9 mouse cellular contexts compared by ENCODE assay signal in the genomic region with DNA sequence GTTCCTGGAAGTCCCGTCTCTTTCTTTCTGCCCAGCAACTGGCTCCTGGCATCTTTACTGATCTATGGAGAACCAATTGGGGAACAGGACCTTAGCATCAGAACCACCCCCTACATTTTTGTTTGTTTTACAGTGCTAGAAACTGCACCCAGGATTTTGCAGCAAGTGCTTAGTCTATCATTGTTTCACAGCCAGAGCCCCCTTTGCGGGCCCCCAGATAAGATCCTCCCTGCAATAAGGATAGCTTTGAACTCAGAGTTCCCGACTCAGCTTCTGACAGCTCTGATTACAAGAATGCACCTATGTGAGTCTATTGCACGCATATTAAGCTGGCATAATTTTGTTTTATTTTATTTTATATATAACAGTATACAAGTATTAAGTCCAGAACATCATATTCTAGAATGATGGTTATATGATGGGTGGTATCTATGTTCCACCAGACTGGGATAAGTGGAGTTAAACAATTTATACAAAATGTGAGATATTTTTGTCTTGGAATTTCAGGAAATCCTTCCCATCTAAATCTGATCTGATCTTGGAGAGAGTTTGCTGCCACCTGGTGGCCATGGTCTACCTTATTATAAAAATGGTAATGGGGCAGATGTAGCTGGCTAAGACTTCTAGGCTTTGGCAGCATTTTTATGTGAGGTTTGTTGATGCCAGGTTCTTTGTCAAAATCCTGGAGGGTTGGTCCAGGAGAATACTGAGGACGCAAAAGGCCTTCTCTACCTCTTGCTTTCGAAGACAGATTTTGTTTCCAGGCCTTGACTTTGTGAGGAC. TPM values are rescaled to one million over a fixed set of nuclear protein-coding genes. Genes with fewer than 3 reads are reported as not detected.
DNase-seq lines count a peak whose midpoint lies in the region; ATAC-seq lines count a peak whose summit lies in the region.
"Had no signal": no experiment of that assay in that cellular context is flagged by ENCODE, and none has a peak within 500 bp of the region (broad histone marks: within the 10 kb centered on the region; RNA-seq: fewer than 3 reads in every experiment).

No protein-coding gene starts in this region.

- H3K9ac ChIP-seq in hindbrain, embryonic 16.5 days (ENCODE audit: low read depth, low read length) = no peak overlapping the region

- H3K9me3 ChIP-seq in hindbrain, embryonic 16.5 days (ENCODE audit: control insufficient read depth, low read length) = no peaks in the 10 kb centered on the region

- no peak overlapping the region for H3K4me3 ChIP-seq in hindbrain, embryonic 16.5 days (ENCODE audit: low read length)

- peak; percentile 74 for ATAC-seq in frontal cortex, adult (ENCODE audit: low TSS enrichment)
- ATAC-seq in hindbrain, embryonic 16.5 days = peak; percentile 56

- H3K27me3 ChIP-seq in hindbrain, embryonic 16.5 days (replicated peaks; ENCODE audit: control insufficient read depth, insufficient read depth, low read length) = no peaks in the 10 kb centered on the region

- no peaks in the 10 kb centered on the region for H3K4me1 ChIP-seq in hindbrain, embryonic 16.5 days (ENCODE audit: control insufficient read depth, insufficient read depth, low read depth, low read length)

- WGBS in hindbrain, embryonic 16.5 days = 69% methylated on average over 6 of the region's 6 CpGs

- no peaks in the 10 kb centered on the region for H3K36me3 ChIP-seq in hindbrain, embryonic 16.5 days (ENCODE audit: control insufficient read depth, insufficient read depth, low read length)

- DNase-seq in NIH3T3 (ENCODE audit: low read depth) = peak; percentile 89
- DNase-seq in cerebellum, adult 9-10 months = peak; percentile 93
- DNase-seq in layer of hippocampus, postnatal 36 days = peak; percentile 72 to 74
- peak; percentile 89 for DNase-seq in lung, postnatal 14 days
- peak; percentile 74 for DNase-seq in right cerebral cortex, adult 18-20 months
- DNase-seq in urinary bladder, postnatal 14 days (ENCODE audit: low spot score) = peak; percentile 80

- no peak overlapping the region for H3K27ac ChIP-seq in hindbrain, embryonic 16.5 days (ENCODE audit: low read depth, low read length)
- H3K27ac ChIP-seq: macrophage had no signal

- no peak overlapping the region for H3K4me2 ChIP-seq in hindbrain, embryonic 16.5 days (ENCODE audit: low read length)

RNA-seq across cellular contexts. Expression of a gene that starts 30.3 kb away (rescaled TPM):
- polyA plus RNA-seq in hindbrain, embryonic 16.5 days (2015; fragmentation: Nextera tagmentation; extraction: Ambion mirVana) = 42.7 and 54.3 TPM in 2 replicates
- 10 to 100 TPM; 76.6 to 79.2 TPM for total RNA-seq in layer of hippocampus, postnatal 36 days (2021)

RNA-seq across cellular contexts. Expression of a gene that starts 41.6 kb away (rescaled TPM):
- polyA plus RNA-seq in hindbrain, embryonic 16.5 days (2015; fragmentation: Nextera tagmentation; extraction: Ambion mirVana) = 37.1 and 47.9 TPM in 2 replicates
- total RNA-seq in layer of hippocampus, postnatal 36 days (2021) = 100 to 1,000 TPM in 1 of 2 experiments, 10 to 100 TPM in 1; 96.0 to 103 TPM
